Mouse (Mus musculus) bone marrow macrophage, adult 2 months (primary cell): Measurements from ENCODE around the gene Tmem114.

Experiments used
- CTCF ChIP-seq: IDR thresholded peaks from 2 replicates; pipeline ENCODE4 v1.5.1; 2012; ENCODE audit warnings: low read depth, mild to moderate bottlenecking, low read length, moderate library complexity
- POLR2A ChIP-seq: IDR thresholded peaks from 2 replicates; pipeline ENCODE4 v1.6.1; 2012; ENCODE audit warnings: mild to moderate bottlenecking, low read depth, low read length, borderline replicate concordance

GRCm38 (mm10) chr16:8402663-8403062 is 22.3 kb downstream of the Tmem114 start:
- TF ChIP-seq CTCF (no peak), POLR2A (no peak)
